Mouse (Mus musculus) hindlimb bud, embryonic 11.5 days (tissue): ENCODE data around the gene Ankrd13d.

Experiments used
- DNase-seq: peaks from one replicate; pipeline ENCODE4 v3.0.0-alpha.2; 2012; ENCODE audit warnings: low read depth, low spot score; ENCODE audit errors: extremely low spot score

The Ankrd13d gene

GRCm38 (mm10) chr19:4301735-4302651, 19.1 kb upstream of the Ankrd13d start:
- DNase-seq: no peak

GRCm38 (mm10) chr19:4300852-4301734, 18.2 kb upstream of the Ankrd13d start:
- no peak for DNase-seq

GRCm38 (mm10) chr19:4300271-4300704, 17.4 kb upstream of the Ankrd13d start:
- DNase-seq: no peak

- DNase-seq: no peak
These were observed 16.8 kb upstream of the Ankrd13d start for GRCm38 (mm10) chr19:4299574-4300270.

GRCm38 (mm10) chr19:4299126-4299525, 16.2 kb upstream of the Ankrd13d start:
- no peak for DNase-seq

- no peak for DNase-seq
These were observed 15.6 kb upstream of the Ankrd13d start for GRCm38 (mm10) chr19:4298322-4299121.

GRCm38 (mm10) chr19:4297851-4298250, 14.9 kb upstream of the Ankrd13d start:
- DNase-seq: no peak

GRCm38 (mm10) chr19:4296611-4297010, 13.7 kb upstream of the Ankrd13d start:
- no peak for DNase-seq

GRCm38 (mm10) chr19:4295391-4295790, 12.5 kb upstream of the Ankrd13d start:
- no peak for DNase-seq

- DNase-seq: no peak
These were observed 11.6 kb upstream of the Ankrd13d start for GRCm38 (mm10) chr19:4294381-4295097.

- no peak for DNase-seq
These were observed 8.2 kb upstream of the Ankrd13d start for GRCm38 (mm10) chr19:4291161-4291560.

- no peak for DNase-seq
These were observed 7.8 kb upstream of the Ankrd13d start for GRCm38 (mm10) chr19:4290749-4291148.

- DNase-seq: no peak
These were observed 716 bp upstream of the Ankrd13d start for GRCm38 (mm10) chr19:4283653-4284052.

GRCm38 (mm10) chr19:4280425-4280824, 2.5 kb downstream of the Ankrd13d start:
- no peak for DNase-seq

- no peak for DNase-seq
These were observed 3.5 kb downstream of the Ankrd13d start for GRCm38 (mm10) chr19:4279487-4279886.

GRCm38 (mm10) chr19:4270972-4271371, 12.0 kb downstream of the Ankrd13d start:
- no peak for DNase-seq

GRCm38 (mm10) chr19:4270187-4270586, 12.8 kb downstream of the Ankrd13d start:
- no peak for DNase-seq

GRCm38 (mm10) chr19:4268566-4269361, 14.2 kb downstream of the Ankrd13d start, which contains the start of gene Ssh3:
Ssh3 (minus strand) TSS chr19:4269180.
- DNase-seq: no peak

GRCm38 (mm10) chr19:4265956-4266355, 17.0 kb downstream of the Ankrd13d start:
- no peak for DNase-seq
